Mouse (Mus musculus): ENCODE results near the gene Rap2c. TPM values are rescaled to one million over a fixed set of nuclear protein-coding genes. Genes with fewer than 3 reads are reported as not detected.

Gene Rap2c
- total RNA-seq, 2 experiments from 2014 or later: 26.1 to 27.8 TPM

DNA sequence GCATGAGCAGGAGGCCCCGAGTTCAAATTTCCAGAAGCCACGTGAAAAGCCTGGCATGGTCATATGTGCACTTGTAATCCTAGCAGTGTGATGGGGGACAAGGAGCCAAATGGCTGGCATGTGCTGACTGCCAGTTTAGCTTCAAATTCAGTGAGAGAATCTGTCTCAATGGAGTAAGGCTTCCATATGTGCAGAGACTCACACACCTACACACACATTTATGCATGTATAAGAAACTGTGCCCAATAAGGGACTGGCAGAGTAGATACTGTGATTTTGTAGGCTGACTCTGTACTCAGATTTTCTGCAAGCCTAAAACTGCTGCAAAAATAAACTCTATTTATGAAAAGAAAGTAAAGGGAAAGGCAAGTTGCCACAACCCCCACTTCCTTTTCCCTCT, 39.4 kb downstream of the Rap2c start:
- intact Hi-C loops (cut with DNase I): no loop called here
- DNase-seq (ENCODE audit: low spot score in 2 of 2): peak; percentile 2 to 80

DNA sequence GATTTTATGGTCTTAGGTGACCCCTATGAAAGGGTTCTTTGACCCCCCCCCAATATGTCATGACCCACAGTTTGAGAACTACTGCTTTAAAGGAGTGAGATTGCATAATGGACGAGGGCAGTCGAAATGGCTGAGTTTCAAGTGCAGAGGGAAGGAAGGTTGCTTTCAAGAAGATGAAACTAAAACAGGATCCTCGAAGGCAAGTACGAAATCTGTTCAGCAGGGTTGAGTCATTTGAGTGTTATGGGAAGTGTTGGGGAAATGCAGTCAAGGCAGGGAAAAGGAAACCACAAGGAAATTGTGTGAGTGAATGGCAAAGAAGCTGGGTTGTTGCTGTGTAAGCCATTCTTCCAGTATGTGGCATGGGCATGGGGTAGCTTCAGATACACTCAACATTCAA, 45.7 kb downstream of the Rap2c start:
- peak in 1 of 2 experiments; percentile 3 for DNase-seq (ENCODE audit: low spot score in 2 of 2)
- intact Hi-C loops (cut with DNase I): no loop called here

DNA sequence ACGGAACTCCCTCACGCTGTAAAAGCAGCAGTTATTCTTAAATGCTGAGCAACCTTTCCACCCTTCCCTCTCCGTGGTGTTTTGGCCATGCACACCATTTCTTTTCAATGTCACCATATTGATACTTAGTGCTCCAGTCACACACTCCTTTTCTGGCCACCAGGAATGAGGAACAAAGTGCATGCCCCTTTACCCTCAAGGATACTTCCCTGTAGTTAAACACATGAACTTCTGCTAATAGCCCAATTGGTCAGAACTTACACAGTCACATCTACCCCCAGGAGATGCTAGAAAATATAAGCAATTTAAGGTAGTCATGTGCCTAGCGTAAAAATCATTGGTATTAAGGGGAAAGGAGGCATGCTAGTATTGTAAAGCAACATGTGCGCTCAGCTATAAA, 47.9 kb downstream of the Rap2c start:
- intact Hi-C loops (cut with DNase I): no loop called here
- no peak for DNase-seq (ENCODE audit: low spot score in 2 of 2)

DNA sequence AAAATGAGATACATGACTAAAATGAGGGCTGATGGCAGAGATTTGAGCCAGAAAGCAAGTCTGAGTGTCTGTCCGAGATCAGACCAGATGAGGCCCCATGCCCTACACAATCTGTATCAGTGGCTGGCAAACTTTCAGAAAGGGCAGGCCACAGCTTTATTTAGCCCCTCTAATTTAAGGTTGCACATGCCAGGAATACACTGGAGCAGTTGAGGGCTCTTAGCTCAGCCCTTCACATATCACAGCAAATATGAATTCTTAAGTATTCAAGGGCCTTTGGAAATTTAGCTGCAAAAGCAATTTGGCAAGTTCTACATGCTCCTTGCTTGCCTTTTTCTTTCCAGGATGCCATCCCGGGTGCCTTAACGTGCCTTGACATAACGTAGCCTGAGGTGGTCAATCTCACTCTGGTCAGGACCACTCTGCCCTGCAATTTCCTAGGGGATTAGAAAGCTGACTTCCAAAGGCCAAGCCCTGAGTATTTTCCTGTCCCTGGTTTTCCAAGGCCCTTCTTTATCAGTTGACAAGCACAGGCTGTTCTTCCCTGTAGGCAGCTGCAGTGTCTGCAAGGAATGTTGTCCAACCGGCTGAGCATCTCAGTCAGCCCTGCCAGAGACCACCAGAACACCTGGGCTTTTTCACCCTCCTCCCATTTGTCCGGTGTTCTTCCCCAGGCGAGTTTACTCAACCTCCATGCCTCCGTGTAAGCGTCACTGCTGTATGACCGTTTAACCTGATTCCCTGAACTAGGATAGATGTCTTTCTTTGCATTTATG, 49.5 kb downstream of the Rap2c start:
- intact Hi-C loops (cut with DNase I): no loop called here
- DNase-seq (ENCODE audit: low spot score in 2 of 2): no peak

DNA sequence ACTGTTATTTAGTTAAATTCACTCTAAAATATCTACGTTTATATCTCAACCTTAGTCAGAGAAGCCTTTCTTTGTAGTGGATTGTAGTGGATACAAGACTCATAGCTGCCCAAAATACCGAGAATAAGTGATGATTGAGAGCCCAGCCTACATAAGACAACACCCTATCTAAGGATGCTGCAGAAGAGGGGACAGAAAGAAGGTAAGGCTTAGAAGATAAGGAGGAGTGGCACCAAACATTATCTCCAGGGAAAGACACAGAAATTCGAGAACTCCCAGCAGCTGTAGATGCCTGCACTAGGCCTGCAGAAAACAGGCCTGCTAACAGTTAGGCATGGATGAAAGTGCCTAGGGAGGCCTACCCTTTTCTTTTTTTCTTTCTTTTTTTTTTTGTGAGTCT, 52.7 kb downstream of the Rap2c start:
- intact Hi-C loops (cut with DNase I): no loop called here
- no peak for DNase-seq (ENCODE audit: low spot score in 2 of 2)

DNA sequence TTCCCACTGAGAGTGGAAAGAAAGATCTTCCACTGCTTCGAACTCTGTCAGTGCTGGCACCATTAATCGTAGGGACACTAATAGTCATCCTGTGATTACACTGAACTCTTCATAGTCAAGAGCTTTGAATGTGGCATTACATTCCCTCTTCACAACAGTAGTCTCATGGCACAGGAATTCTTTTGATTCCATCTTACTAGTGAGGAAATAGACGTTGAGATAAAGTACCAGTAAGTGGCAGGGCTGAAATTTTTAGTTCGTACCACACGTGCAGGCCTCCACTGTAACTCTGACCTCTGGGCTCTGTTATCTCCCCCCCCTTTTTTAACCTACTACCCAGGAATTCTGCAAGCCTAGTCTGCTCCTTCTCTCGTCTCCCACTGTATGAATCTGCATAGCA, 54.9 kb downstream of the Rap2c start:
- no peak for DNase-seq (ENCODE audit: low spot score in 2 of 2)
- intact Hi-C loops (cut with DNase I): no loop called here

Other genes starting within 250 kb of the Rap2c start
- 1 to 10 TPM; 1.7 to 4.4 TPM for gene Stk26, start 177.0 kb downstream of the Rap2c start, total RNA-seq (2021)
- under 1 TPM; 0.53 to 0.85 TPM for gene Frmd7, start 75.3 kb downstream of the Rap2c start, total RNA-seq (2021)
- gene Mbnl3, start 188.5 kb upstream of the Rap2c start, total RNA-seq (2021): under 1 TPM; 0.50 to 0.60 TPM